Mouse (Mus musculus) lung, postnatal 0 days (tissue): ENCODE results near the gene Sash1.

Experiments used
- CTCF ChIP-seq: IDR thresholded peaks from 2 replicates; pipeline ENCODE4 v1.5.1; 2016; ENCODE audit warnings: antibody characterized with exemption, mild to moderate bottlenecking
- EP300 ChIP-seq: IDR thresholded peaks from 2 replicates; pipeline ENCODE4 v1.6.1; 2016; ENCODE audit warnings: antibody characterized with exemption, mild to moderate bottlenecking, control low read depth

DNA sequence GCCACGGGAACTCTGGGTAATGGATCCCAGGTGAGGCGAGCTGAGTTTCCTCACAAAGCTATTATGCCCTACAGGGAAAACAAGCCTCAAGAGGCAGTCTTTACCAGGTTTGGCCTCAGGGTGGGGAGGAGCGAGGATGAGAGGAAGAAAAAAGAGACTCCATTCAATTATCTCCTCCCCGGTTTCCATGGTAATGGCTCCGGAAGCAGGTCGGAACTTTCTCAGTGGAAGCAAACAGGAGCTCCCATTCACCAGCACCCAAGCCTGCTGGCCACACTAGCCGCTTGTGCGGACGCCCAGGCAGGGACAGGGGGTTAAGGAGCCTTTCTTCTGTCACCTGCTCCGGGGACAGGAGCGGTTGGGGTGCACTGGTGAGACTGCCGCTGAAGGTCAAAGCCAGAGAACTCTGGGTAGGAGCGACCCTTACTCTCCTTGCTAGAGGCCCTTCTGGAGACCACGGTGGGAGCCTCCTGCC is 84.7 kb downstream of the Sash1 start:
- TF ChIP-seq CTCF: no peak
- no peak for TF ChIP-seq EP300
